Mouse (Mus musculus): ENCODE data around the gene Tmem45a2. TPM values are rescaled to one million over a fixed set of nuclear protein-coding genes. Genes with fewer than 3 reads are reported as not detected.
"Not testable (repeated sequence)": the region's sequence is repeated elsewhere in the genome, so short reads cannot be mapped to it uniquely, and the experiment has no call there.

The Tmem45a2 gene
- polyA plus RNA-seq (2015; fragmentation: Nextera tagmentation; extraction: Ambion mirVana): 0.18 and 0.28 TPM in 2 replicates

DNA sequence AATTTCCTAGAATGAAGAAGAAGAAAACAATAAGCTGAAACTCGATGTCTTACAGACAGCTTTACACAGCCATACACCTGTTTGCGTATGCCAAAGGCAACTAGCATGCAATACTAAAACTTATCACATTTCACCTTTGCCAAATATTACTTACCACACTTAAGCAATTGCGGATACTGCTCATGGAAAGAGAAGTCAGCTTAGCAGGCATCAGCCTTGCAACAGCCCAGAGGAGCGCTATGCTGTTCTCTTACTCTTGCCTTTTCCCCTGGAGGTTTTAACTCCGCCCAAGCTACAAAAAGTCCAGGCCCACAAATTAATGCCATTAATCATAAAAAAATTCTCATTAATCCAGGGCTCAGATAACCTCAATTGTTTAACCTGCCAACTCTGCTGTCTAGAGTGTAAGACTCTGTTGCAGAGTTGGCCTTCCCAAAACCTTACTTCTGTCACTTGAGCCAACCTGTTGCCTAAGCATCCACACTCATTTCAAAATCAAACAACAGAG is at the start of gene Tmem45a2:
TSS of gene Tmem45a2 (minus strand) at position 241 of the 508 bp plus-strand sequence.
- DNase-seq (ENCODE audit: low spot score): no peak

- DNase-seq (ENCODE audit: low spot score): no peak
These were observed 46.4 kb upstream of the Tmem45a2 start for GRCm38 (mm10) chr16:57117562-57117961.

- peak; percentile 32 for DNase-seq (ENCODE audit: low spot score)
These were observed 44.9 kb upstream of the Tmem45a2 start for GRCm38 (mm10) chr16:57116066-57116465.

DNA sequence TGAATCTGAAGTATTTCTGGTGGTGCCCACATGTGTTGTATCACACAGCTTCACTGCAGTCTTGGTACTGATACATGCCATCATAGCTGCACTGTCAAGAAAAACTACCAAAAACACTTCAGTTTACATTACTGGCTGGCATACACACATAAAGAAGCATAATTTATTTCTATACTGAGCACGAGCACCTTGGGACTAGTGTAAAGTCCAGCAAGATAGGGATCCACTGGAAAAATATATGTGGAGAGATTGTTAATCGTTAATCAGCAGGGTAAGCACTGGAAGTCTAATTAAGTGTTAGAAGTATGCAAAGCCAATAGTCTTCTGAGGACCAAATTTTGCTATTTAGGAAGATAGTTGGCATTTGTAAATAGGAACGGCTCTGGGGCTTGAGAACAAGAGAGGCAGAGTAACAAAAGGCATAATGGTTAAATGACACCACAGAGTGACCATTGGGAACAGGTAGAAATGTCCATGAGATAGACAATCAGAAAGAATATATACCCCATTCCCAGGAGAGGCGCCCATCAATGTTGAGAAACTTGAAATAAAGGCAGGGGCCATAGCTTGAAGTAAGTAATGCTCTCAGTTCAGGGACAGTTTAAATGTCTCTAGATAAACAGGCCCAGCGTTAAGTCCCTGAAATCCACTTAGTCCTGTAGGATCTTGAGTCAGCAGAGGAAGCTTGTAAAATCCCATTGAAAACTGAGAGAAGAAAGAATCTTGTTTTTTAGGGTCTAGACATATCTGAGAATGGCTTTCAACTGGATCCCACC is 35.2 kb upstream of the Tmem45a2 start:
- no peak for DNase-seq (ENCODE audit: low spot score)

- no peak for DNase-seq (ENCODE audit: low spot score)
These were observed 30.0 kb upstream of the Tmem45a2 start for GRCm38 (mm10) chr16:57101174-57101573.

GRCm38 (mm10) chr16:57099572-57100237 is 28.5 kb upstream of the Tmem45a2 start:
- no peak for DNase-seq (ENCODE audit: low spot score)

DNA sequence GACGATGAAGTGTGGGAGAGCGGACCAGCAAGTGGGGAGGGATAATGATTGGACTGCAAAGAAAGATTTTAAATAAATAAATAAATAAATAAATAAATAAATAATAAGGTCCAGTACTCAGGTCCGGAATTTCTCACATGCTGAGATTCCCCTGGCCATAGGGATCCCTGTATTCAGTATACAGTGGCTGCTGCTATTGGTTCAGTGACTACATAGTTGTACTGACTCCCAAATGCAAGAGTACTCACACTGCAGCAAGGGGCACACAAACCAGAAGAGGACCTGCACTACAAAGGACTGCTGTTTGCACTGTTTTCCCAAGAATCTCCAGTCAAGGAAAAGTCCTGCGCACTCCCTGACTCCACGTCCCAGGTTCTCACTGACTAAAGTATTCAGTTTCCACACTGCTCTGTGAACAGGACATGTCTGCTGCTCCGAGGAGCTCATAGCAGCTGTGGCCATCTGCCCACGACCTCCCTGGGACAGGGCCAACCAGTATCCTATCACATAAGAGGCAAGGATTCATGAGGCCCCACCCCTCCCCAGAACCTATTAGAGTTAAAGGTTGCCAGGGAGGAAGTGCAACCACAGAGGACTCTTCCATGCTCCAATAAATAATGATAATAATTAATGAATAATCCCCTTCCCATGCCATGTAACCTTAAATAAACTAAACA is 27.4 kb upstream of the Tmem45a2 start:
- DNase-seq (ENCODE audit: low spot score): no peak

- DNase-seq (ENCODE audit: low spot score): no peak
These were observed 21.9 kb upstream of the Tmem45a2 start for GRCm38 (mm10) chr16:57092911-57093605.

GRCm38 (mm10) chr16:57092460-57092859 is 21.3 kb upstream of the Tmem45a2 start:
- DNase-seq (ENCODE audit: low spot score): peak; percentile 48

DNA sequence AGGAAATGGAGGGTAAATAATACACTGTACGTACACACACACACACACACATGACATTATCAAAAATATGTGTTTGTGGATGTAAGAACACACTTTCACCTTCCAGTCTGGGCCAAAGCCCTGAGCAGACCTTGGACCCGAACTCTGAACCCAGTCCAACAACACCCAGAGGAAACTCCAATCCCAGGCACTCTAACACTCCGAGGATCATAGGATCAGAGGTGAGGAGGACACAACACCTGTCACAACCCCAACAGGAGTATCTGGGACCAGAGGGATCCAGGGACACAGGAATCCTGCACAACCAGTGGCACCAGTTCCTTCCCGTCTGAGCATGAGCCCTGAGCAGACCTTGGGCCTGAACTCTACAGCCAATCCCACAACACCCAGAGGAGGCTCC is 8.4 kb upstream of the Tmem45a2 start:
- no peak for DNase-seq (ENCODE audit: low spot score)

GRCm38 (mm10) chr16:57075986-57076385 is 4.8 kb upstream of the Tmem45a2 start:
- no peak for DNase-seq (ENCODE audit: low spot score)

DNA sequence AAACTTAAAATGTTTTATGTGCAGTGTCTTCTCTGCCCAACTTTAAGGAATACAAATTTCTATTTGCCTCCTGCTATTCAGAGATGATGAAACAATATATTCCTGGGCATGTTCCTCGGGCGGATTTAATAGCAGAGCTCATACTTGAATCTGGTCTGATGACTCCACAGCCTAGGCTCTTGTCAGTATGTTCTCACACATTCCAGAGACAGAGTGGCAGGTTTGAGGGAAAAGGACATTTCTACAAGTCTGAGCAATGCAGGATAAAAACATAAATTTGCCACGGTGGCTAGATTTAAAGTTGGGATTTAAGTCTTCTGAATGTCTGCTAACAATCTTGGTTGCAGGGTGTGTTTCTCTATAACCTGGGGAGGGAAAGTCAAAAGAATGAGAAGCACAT is 9.1 kb downstream of the Tmem45a2 start:
- no peak for DNase-seq (ENCODE audit: low spot score)

- no peak for DNase-seq (ENCODE audit: low spot score)
These were observed 14.2 kb downstream of the Tmem45a2 start for GRCm38 (mm10) chr16:57056995-57057394.

DNA sequence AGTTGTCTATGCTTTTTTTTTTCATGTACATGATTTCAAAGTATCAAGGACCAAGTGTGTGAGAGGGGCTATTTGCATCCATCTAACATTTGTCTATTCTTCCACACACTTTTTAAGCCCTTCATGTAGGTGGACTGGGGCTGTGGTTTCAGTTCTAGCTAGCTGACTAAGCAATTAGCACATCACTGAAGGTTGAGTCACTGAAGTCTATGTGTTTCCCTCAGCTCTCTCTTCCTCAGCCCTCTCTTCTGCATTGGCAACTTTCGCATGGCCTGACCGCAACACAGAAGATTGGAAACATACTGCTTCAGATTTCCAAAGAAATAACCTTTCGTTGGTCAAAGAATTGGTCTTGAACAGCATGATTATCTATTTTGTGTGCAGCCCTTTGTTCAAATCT is 21.2 kb downstream of the Tmem45a2 start:
- DNase-seq (ENCODE audit: low spot score): no peak

DNA sequence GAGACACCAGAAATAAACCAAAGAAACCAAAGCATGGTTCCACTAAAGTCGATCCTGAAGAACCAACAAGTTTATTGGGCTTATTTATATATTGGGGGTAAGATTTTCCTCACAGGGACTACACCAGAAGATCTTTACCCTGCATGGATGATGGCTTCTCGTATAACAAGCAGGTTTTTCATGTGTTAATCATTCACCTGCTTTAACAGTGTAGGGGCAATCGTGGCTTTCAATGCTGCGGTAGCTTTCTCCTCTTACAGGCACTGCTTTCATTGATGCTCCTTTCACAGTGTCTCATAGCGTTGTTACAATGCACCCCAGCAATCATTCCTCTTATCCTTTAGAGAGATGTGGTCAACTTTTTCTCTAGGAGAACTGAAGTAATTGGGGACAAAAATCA is 32.6 kb downstream of the Tmem45a2 start:
- no peak for DNase-seq (ENCODE audit: low spot score)

- no peak for DNase-seq (ENCODE audit: low spot score)
These were observed 40.9 kb downstream of the Tmem45a2 start for GRCm38 (mm10) chr16:57030150-57030885.

GRCm38 (mm10) chr16:56998283-56998682 is 72.9 kb downstream of the Tmem45a2 start:
- DNase-seq (ENCODE audit: low spot score): not testable (repeated sequence)
